Mouse (Mus musculus) heart, adult 2 months (tissue): Measurements from ENCODE around the gene Eif5a.

Source experiments
- CTCF ChIP-seq: fragments of 200-600 bp; IDR thresholded peaks from 2 replicates; pipeline ENCODE4 v1.8.1; 2022; ENCODE audit warnings: antibody characterized with exemption, mild to moderate bottlenecking, moderate library complexity
- EP300 ChIP-seq: fragments of 200-500 bp; IDR thresholded peaks from 2 replicates; pipeline ENCODE4 v1.6.1; 2011; ENCODE audit warnings: low read depth, low read length, control low read depth; ENCODE audit not compliant: insufficient read depth
- POLR2A ChIP-seq: fragments of 200-500 bp; IDR thresholded peaks from 2 replicates; pipeline ENCODE4 v1.6.1; 2011; ENCODE audit warnings: mild to moderate bottlenecking, low read depth, low read length, control low read depth; ENCODE audit not compliant: insufficient read depth

- no peak for TF ChIP-seq POLR2A
- no peak for TF ChIP-seq EP300
- TF ChIP-seq CTCF, result peak; percentile 21; the same call in 1 of the 2 replicates
Observed at GRCm38 (mm10) chr11:69935137-69935879, 13.6 kb upstream of the Eif5a start, which contains the start of gene Ybx2.
